Mouse (Mus musculus): ENCODE data around the gene Cdc42bpg.

The Cdc42bpg gene

GRCm38 (mm10) chr19:6324751-6325150 is 18.5 kb downstream of the Cdc42bpg start:
- DNase-seq (ENCODE audit: low read depth) = no peak

DNA sequence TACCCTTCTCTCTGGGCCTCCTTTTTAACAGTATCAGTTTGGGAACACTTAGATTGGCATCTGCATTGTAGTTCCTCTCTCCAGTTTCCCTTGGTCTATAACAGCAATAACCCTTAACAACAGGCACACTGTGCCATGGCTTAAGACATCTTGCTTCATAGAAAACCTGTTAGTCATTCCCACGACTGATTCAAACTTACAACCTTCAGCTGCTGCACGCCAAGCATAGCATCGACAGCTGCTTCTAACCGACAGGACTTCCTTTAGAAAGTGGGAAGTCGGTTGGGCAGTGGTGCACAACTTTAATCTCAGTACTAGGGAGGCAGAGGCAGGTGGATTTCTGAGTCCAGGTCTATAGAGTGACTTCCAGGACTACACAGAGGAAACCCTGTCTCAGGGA is 24.9 kb downstream of the Cdc42bpg start:
- peak; percentile 80 for DNase-seq (ENCODE audit: low read depth)

DNA sequence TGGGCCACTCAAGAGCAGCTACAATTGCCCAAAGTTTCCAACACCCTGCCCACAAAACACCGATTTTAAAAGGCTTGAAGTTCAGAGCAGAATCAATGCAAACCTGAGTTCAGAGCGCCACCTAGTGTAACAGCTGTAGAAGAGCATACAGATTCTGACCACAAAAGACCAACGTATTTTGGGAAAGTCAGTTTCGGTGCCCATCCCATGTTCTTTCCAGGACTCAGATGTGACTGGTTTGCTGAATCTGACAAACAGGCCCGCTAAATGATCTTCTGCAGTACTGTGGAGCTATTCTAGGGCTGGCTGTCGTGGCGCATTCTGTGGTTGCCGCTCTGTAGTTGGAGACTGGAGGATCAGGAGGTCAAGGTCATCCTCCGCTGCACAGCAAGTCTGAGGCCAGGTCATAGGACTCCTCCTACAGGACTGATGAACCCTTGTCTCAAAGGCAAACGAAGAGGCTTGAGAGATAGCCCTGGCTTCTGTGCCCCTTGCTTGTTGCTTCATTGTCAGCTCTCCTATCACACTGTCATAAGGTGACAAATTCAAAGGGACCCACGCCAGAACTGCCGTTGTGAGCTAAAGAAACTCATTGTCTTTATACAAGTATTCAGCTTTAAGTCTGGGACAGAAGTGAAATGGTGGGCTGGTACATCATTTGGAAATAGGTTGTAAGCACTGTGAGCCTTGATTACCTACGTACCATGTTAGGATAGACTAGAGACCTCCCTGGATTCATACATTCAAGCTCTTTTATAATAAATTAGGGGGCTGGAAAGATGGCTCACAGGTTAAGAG is 25.7 kb downstream of the Cdc42bpg start:
- peak; percentile 88 for DNase-seq (ENCODE audit: low read depth)

- peak; percentile 77 for DNase-seq (ENCODE audit: low read depth)
These were observed 27.7 kb downstream of the Cdc42bpg start for GRCm38 (mm10) chr19:6333761-6334595.

- DNase-seq (ENCODE audit: low read depth) = peak; percentile 99
These were observed 28.6 kb downstream of the Cdc42bpg start, which contains the start of gene Men1 for GRCm38 (mm10) chr19:6334673-6335457. Men1 (plus strand) TSS chr19:6334979.

DNA sequence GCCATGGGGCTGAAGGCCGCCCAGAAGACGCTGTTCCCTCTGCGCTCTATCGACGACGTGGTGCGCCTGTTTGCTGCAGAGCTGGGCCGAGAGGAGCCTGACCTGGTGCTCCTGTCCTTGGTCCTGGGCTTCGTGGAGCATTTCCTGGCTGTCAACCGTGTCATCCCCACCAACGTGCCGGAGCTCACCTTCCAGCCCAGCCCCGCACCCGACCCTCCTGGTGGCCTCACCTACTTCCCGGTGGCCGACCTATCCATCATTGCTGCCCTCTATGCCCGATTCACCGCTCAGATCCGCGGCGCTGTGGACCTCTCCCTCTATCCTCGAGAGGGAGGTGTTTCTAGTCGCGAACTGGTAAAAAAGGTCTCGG is 29.2 kb downstream of the Cdc42bpg start:
- DNase-seq (ENCODE audit: low read depth) = peak; percentile 36

- DNase-seq (ENCODE audit: low read depth) = no peak
These were observed 30.7 kb downstream of the Cdc42bpg start for GRCm38 (mm10) chr19:6336920-6337319.

DNA sequence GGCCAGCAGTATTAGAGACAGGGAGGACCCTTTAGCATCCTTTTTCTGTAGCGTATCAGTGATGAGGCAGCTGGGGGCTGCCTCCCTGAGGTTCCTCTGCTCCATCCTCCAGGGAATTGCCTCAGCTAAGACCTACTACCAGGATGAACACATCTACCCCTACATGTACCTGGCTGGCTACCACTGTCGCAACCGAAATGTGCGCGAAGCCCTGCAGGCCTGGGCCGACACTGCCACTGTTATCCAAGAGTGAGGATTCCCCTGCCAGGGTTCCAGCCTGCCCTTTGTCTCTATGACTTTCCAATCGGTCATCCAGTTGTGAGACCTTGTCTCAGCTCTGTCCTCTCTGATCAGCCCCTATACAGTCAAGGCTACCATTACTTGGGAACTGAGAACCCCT is 31.9 kb downstream of the Cdc42bpg start:
- DNase-seq (ENCODE audit: low read depth) = no peak

DNA sequence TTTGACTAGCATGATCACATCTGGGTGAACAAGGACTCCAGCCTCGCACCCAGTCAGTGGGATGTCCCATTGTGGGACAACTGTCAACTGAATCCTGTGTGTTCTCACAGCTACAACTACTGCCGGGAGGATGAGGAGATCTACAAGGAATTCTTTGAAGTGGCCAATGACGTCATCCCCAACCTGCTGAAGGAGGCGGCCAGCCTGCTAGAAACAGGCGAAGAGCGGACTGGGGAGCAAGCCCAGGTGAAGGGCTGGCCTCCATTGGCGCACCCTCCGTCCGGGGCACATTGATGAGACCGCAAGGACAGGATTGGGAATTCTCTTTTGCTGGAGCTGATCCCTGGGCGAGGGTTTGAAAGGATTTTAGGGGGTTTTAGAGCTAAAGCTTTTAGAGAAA is 32.5 kb downstream of the Cdc42bpg start:
- no peak for DNase-seq (ENCODE audit: low read depth)

DNA sequence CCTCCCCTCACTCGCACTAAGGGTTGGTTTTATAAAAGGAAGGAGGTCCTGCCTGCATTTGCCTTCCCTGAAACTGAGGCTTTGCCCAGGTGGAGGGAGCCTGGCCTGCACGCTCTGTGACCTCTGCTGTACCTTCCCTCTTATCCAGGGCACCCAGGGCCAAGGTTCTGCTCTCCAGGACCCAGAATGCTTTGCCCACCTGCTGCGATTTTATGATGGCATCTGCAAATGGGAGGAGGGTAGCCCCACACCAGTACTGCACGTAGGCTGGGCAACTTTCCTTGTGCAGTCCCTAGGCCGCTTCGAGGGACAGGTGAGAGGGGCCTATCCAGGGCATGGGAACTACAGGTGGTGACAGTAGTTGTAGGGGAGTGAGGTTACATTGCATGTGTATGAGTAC is 32.9 kb downstream of the Cdc42bpg start:
- no peak for DNase-seq (ENCODE audit: low read depth)

GRCm38 (mm10) chr19:6339890-6340504 is 33.7 kb downstream of the Cdc42bpg start:
- peak; percentile 56 for DNase-seq (ENCODE audit: low read depth)

- peak; percentile 87 for DNase-seq (ENCODE audit: low read depth)
These were observed 34.5 kb downstream of the Cdc42bpg start, which contains the start of gene Map4k2 for GRCm38 (mm10) chr19:6340524-6341452. Map4k2 (plus strand) TSS chr19:6341135.

DNA sequence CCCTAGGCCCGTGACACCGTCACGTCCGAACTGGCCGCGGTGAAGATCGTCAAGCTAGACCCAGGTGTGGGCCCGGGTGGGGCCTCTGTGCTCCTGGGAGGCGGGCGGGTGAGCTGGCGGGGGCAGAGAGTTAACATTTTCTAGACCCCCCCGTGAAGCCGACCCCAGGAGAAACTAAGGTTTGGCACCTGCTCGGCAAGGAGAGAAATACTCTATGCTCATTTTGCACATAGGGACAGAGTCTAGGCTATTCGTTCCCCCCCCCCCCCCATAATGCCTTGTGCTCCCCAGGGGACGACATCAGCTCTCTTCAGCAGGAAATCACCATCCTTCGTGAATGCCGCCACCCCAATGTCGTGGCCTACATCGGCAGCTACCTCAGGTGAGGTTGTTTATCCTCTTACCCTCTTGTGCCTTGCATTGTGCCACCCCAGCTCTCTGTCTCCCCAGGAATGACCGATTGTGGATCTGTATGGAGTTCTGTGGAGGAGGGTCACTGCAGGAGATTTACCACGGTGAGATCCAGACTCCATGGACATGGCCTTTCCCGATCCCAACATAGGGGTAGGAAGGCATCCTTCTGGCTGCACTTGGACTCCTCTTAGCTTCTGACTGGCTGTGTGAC is 35.3 kb downstream of the Cdc42bpg start:
- no peak for DNase-seq (ENCODE audit: low read depth)

- DNase-seq (ENCODE audit: low read depth) = no peak
These were observed 36.1 kb downstream of the Cdc42bpg start for GRCm38 (mm10) chr19:6342276-6342933.

GRCm38 (mm10) chr19:6343066-6343925 is 37.0 kb downstream of the Cdc42bpg start:
- no peak for DNase-seq (ENCODE audit: low read depth)

- DNase-seq (ENCODE audit: low read depth) = no peak
These were observed 37.7 kb downstream of the Cdc42bpg start for GRCm38 (mm10) chr19:6343996-6344395.

GRCm38 (mm10) chr19:6346023-6346422 is 39.8 kb downstream of the Cdc42bpg start:
- DNase-seq (ENCODE audit: low read depth) = no peak

DNA sequence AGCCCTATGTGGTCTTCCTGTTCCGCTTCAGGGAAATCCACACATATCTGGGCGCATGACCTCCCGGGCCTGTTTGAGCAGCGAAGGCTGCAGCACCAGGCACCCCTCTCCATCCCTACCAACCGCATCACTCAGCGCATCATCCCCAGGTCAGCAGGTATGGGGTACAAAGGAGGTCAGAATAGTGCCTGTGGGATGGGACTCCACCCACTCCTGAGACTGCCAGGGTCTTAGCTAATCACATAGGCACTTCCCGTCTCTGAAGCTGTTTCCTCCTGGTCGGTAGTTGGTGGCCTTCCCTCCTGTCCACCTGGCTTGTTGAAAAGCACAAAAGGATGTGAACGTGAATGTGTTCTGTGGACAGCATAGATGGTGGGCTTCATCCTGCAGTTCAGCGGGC is 40.4 kb downstream of the Cdc42bpg start:
- DNase-seq (ENCODE audit: low read depth) = no peak

GRCm38 (mm10) chr19:6347615-6348014 is 41.4 kb downstream of the Cdc42bpg start:
- no peak for DNase-seq (ENCODE audit: low read depth)
